Mouse (Mus musculus) G1E (cell line): ENCODE results near the gene Abca5. TPM values are rescaled to one million over a fixed set of nuclear protein-coding genes. Genes with fewer than 3 reads are reported as not detected.

ENCODE experiments used
- ATAC-seq: 2 replicates; pipeline ENCODE4 v1.8.0; 2016; ENCODE audit warnings: mild to moderate bottlenecking; ENCODE audit not compliant: insufficient number of reproducible peaks, poor library complexity, low FRiP score, severe bottlenecking; ENCODE audit errors: extremely low read depth
- DNase-seq: peaks from one replicate; pipeline ENCODE4 v3.0.0; 2012; ENCODE audit warnings: low spot score
- H3K27me3 ChIP-seq: 2 replicates; pipeline ENCODE4 v1.6.1; 2012; ENCODE audit warnings: mild to moderate bottlenecking, low read length, inconsistent platforms; ENCODE audit not compliant: insufficient read depth
- H3K36me3 ChIP-seq: replicated peaks from 2 replicates; pipeline ENCODE3; 2012; ENCODE audit warnings: mild to moderate bottlenecking, inconsistent platforms
- H3K4me1 ChIP-seq: 2 replicates; pipeline ENCODE4 v1.6.1; 2012; ENCODE audit warnings: low read depth, low read length, inconsistent platforms, mixed read lengths; ENCODE audit not compliant: insufficient read depth
- H3K4me3 ChIP-seq: 2 replicates; pipeline ENCODE4 v1.5.1; 2012; ENCODE audit warnings: low read depth, mild to moderate bottlenecking, inconsistent platforms, low read length, moderate library complexity, mixed read lengths
- H3K9me3 ChIP-seq: replicated peaks from 2 replicates; pipeline ENCODE4 v1.6.1; 2012; ENCODE audit warnings: inconsistent platforms
- CTCF ChIP-seq: IDR thresholded peaks from 2 replicates; pipeline ENCODE4 v1.5.1; 2012; ENCODE audit warnings: low read depth, low read length, inconsistent platforms, mixed read lengths
- GATA1 ChIP-seq: IDR thresholded peaks from 2 replicates; pipeline ENCODE4 v1.6.1; 2012; ENCODE audit warnings: borderline replicate concordance, low read length, inconsistent platforms, mixed read lengths
- GATA2 ChIP-seq: IDR thresholded peaks from 2 replicates; pipeline ENCODE4 v1.6.1; 2012; ENCODE audit warnings: low read depth, low read length, inconsistent platforms, borderline replicate concordance
- POLR2AphosphoS5 ChIP-seq: IDR thresholded peaks from 2 replicates; pipeline ENCODE4 v1.6.1; 2012; ENCODE audit warnings: low read depth, low read length, inconsistent platforms; ENCODE audit not compliant: insufficient replicate concordance
- TAL1 ChIP-seq: conservative IDR thresholded peaks from 2 replicates; pipeline ENCODE4 v1.6.1; 2012; ENCODE audit warnings: low read depth, low read length, inconsistent platforms, mixed read lengths
- polyA plus RNA-seq: library from polyadenylated mRNA; stranded (reverse); fragments of >175 nt; gene quantifications from 2 replicates; pipeline ENCODE4 v1.2.3, GENCODE M21; 2012
- total RNA-seq, 2 experiments: library from RNA; stranded (forward) in 1 of 2; stranded (reverse) in 1 of 2; fragments of 200-1000 nt in 1 of 2; fragments of >200 nt in 1 of 2; fragmentation: Nextera tagmentation in 1 of 2; gene quantifications; 2 replicates each; pipeline ENCODE4 v1.2.3; 2014 to 2017

The Abca5 gene
- total and polyA plus RNA-seq, 3 experiments = 0.15 to 0.16 TPM; not detected in 1

DNA sequence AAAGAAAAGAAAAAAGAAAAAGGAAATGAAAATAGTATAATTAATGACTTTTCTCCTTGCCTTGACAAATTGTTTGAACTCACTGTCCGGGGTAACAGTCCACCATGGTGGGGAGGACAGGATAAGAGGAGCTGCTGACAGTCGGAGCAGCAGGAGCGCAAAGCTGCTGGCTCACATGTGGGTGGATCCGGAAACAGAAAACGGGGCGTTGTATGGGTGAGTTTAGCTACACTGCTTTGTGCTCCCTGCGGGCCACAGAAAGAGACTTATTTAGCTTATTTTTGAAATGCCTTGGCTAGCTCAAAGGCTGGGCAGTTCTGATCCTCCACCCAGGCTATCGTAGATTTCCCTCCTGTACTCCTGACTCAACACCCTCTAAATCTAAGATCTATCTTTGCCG is 16.7 kb upstream of the Abca5 start:
- H3K4me3 ChIP-seq = no peak overlapping the region
- ATAC-seq (no peak), DNase-seq (no peak)
- no peaks in the 10 kb centered on the region for H3K36me3 ChIP-seq
- peaks cover 36% of the 10 kb centered on the region for H3K9me3 ChIP-seq
- no peaks in the 10 kb centered on the region for H3K4me1 ChIP-seq
- no peak for TF ChIP-seq TAL1
- TF ChIP-seq POLR2AphosphoS5 = no peak
- no peak for TF ChIP-seq GATA1
- no peak for TF ChIP-seq CTCF
- no peak for TF ChIP-seq GATA2
- no peaks in the 10 kb centered on the region for H3K27me3 ChIP-seq

DNA sequence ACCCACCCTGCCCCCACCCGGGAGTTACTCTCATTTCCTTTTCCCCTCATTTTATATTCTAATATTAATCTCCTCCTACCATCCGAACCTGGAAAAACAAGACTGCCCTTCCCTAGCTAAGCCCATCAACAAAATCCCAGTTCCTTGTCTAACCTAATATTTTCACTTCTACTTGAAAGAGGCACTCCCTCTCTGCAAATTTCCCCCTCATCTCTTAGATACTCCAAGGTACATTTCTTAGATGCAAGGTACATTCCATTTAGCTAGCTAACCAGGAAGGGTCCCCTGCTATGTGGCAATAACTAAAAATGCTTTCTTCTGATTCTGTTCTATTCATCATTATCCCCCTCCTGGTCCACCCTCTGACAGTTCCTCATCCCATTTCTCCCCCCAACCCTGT is 10.7 kb upstream of the Abca5 start:
- H3K4me3 ChIP-seq = no peak overlapping the region
- no peaks in the 10 kb centered on the region for H3K36me3 ChIP-seq
- no peaks in the 10 kb centered on the region for H3K27me3 ChIP-seq
- no peak for TF ChIP-seq TAL1
- TF ChIP-seq POLR2AphosphoS5 = no peak
- TF ChIP-seq CTCF = no peak
- no peak for TF ChIP-seq GATA1
- no peak for TF ChIP-seq GATA2
- no peak for ATAC-seq
- no peaks in the 10 kb centered on the region for H3K4me1 ChIP-seq
- DNase-seq = no peak
- peaks cover 26% of the 10 kb centered on the region for H3K9me3 ChIP-seq

DNA sequence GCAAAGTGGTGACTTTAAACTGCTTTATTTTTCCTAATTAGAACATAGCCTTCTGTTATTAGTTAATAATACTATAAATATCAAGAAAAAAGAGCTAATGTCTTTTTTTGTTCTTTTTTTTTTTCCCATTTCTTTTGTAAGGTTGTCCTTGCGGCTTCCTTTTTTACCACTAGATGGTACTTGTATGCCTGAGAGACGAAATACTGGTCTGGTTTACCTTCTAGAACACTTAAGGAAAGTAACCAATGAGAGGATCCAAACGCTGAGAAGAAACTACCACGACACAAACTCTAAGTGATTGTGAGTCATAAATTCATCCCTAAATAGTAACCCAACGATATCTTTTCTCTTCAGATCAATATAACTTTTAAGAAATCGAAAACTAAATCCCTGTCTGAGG is 10.3 kb upstream of the Abca5 start:
- no peaks in the 10 kb centered on the region for H3K27me3 ChIP-seq
- no peak overlapping the region for H3K4me3 ChIP-seq
- H3K4me1 ChIP-seq = no peaks in the 10 kb centered on the region
- no peaks in the 10 kb centered on the region for H3K36me3 ChIP-seq
- TF ChIP-seq GATA2 (no peak), POLR2AphosphoS5 (no peak), CTCF (no peak), TAL1 (no peak), GATA1 (no peak)
- no peak for DNase-seq
- no peak for ATAC-seq
- peaks cover 27% of the 10 kb centered on the region for H3K9me3 ChIP-seq

DNA sequence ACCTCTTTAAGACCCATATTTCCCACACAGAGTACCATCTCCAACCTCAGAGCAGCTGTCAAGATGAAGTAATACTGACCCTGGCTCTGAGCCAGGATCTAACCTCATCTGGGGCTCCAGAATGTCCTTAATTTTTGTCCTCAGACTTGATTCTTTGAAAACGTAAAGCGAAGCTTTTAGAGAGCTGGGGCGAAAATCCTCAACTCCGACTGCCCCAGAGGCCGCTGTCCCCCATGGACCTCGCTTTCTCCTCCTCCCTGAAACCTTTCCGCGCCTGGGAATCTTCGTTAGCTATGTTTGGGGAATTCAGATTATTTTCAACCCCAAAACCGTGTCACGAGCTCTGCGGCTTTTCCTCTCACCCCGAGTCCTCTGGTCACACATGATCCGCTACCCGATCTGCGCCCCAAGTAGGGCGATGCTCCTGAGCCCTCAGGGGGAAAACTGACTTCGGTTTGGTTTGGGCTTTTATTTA is 665 bp downstream of the Abca5 start:
- Histone ChIP-seq H3K4me1 (no peaks in the 10 kb centered on the region), H3K9me3 (peaks cover 28% of the 10 kb centered on the region), H3K27me3 (no peaks in the 10 kb centered on the region), H3K36me3 (no peaks in the 10 kb centered on the region), H3K4me3 (no peak overlapping the region)
- ATAC-seq = no peak
- no peak for TF ChIP-seq GATA2
- no peak for TF ChIP-seq CTCF
- TF ChIP-seq POLR2AphosphoS5 = no peak
- no peak for TF ChIP-seq TAL1
- TF ChIP-seq GATA1 = no peak
- DNase-seq = no peak

GRCm38 (mm10) chr11:110330093-110330492 is 7.4 kb downstream of the Abca5 start:
- no peaks in the 10 kb centered on the region for H3K27me3 ChIP-seq
- ATAC-seq (no peak), DNase-seq (no peak)
- TF ChIP-seq POLR2AphosphoS5 (no peak), GATA2 (no peak), CTCF (no peak), TAL1 (no peak), GATA1 (no peak)
- no peak overlapping the region for H3K4me3 ChIP-seq
- peaks cover 20% of the 10 kb centered on the region for H3K9me3 ChIP-seq
- H3K36me3 ChIP-seq = no peaks in the 10 kb centered on the region
- H3K4me1 ChIP-seq = no peaks in the 10 kb centered on the region

DNA sequence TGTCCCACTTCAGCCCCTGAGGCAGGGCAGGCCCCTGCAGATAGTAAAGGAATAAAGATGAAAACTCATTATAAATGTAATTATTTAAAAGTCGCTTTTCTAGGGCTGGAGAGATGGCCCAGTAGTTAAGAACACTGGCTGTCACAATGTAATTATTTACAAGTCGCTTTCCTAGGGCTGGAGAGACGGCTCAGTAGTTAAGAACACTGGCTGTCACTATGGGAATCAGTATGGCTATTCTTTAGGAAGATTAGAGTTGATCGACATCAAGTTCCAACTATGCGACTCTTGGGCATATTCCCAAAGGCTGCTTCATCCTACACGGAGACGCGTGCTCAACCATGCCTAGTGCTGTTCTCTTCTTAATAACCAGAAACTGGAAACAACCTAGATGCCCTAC is 15.2 kb downstream of the Abca5 start:
- DNase-seq (no peak), ATAC-seq (no peak)
- Histone ChIP-seq H3K27me3 (no peaks in the 10 kb centered on the region), H3K36me3 (no peaks in the 10 kb centered on the region), H3K4me1 (no peaks in the 10 kb centered on the region), H3K9me3 (peaks cover 25% of the 10 kb centered on the region), H3K4me3 (no peak overlapping the region)
- TF ChIP-seq GATA1 (no peak), GATA2 (no peak), CTCF (no peak), POLR2AphosphoS5 (no peak)

GRCm38 (mm10) chr11:110306475-110307168 is 30.9 kb downstream of the Abca5 start:
- Histone ChIP-seq H3K36me3 (no peaks in the 10 kb centered on the region), H3K4me1 (no peaks in the 10 kb centered on the region), H3K4me3 (no peak overlapping the region), H3K9me3 (peaks cover 7% of the 10 kb centered on the region), H3K27me3 (no peaks in the 10 kb centered on the region)
- ATAC-seq (no peak), DNase-seq (no peak)
- TF ChIP-seq GATA1 (no peak), POLR2AphosphoS5 (no peak), TAL1 (no peak), CTCF (no peak), GATA2 (no peak)
